Mouse (Mus musculus): ENCODE data around the gene Gcm1. TPM values are rescaled to one million over a fixed set of nuclear protein-coding genes. Genes with fewer than 3 reads are reported as not detected.

Gene Gcm1
- polyA plus RNA-seq, 1 experiment, result 3.1 TPM

DNA sequence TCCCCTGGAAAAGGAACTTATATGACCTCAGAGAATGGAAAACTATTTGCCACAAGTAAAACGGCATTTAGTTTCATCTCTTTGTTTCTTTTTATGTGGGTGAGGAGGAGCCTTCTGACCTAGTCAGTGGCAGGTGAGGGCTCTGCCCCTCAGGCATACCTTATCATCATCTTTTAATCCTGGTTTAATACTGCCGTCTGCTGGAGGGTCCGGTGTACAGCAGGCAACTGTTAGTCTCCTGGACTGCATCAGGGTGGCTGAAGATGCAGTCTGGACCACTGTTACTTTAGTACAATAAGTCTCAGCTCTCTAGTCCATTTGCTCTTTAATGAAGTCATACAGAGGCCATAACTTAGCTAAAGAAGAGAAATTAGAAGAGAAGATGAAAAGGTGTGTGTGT, 26.9 kb upstream of the Gcm1 start:
- peaks cover 16% of the 10 kb centered on the region for H3K4me1 ChIP-seq (ENCODE audit: control insufficient read depth, insufficient read depth, low read length)
- 12% methylated on average over 3 of the region's 3 CpGs for WGBS
- H3K4me3 ChIP-seq (ENCODE audit: insufficient read depth, low read depth, low read length), result no peak overlapping the region
- H3K27me3 ChIP-seq (replicated peaks; ENCODE audit: control insufficient read depth, insufficient read depth, low read length), result no peaks in the 10 kb centered on the region
- DNase-seq, result peak; percentile 70
- no peak overlapping the region for H3K27ac ChIP-seq (ENCODE audit: insufficient read depth, low read depth, low read length)
- peak; percentile 95 for TF ChIP-seq CTCF (conservative IDR thresholded peaks at IDR 0.05; ENCODE audit: insufficient read depth, insufficient read length, low read depth, low read length)
- TF ChIP-seq POLR2A (IDR thresholded peaks at IDR 0.05; ENCODE audit: low read depth, low read length), result no peak
- H3K36me3 ChIP-seq (ENCODE audit: control insufficient read depth, insufficient read depth, low read length), result no peaks in the 10 kb centered on the region

DNA sequence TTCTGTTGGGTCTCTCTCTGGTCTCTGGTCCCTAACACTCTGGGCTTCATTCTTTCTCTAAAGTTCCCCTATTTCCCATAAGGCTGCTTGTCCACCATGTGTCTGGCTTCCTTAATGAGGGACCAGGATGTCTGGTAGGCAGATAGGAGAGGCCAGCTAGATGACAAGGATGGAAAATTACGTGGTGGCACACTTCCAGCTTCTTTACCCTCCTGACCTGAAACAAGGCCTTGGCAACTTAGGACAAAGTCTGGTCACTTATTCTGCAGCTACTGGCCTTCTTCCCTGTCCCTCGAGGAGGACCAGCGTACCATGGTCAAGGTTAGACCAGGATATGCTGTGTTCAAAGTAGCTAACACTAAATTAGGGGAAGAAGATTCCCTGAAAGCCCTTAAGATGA, 24.6 kb upstream of the Gcm1 start:
- no peak for TF ChIP-seq POLR2A (IDR thresholded peaks at IDR 0.05; ENCODE audit: low read depth, low read length)
- TF ChIP-seq CTCF (conservative IDR thresholded peaks at IDR 0.05; ENCODE audit: insufficient read depth, insufficient read length, low read depth, low read length), result no peak
- 31% methylated on average over 3 of the region's 3 CpGs for WGBS
- DNase-seq, result peak; percentile 84
- 0 out of 2 replicates have a peak, but pooled peaks cover 4% of the 10 kb centered on the region for H3K4me1 ChIP-seq (ENCODE audit: control insufficient read depth, insufficient read depth, low read length)
- no peak overlapping the region for H3K4me3 ChIP-seq (ENCODE audit: insufficient read depth, low read depth, low read length)
- no peaks in the 10 kb centered on the region for H3K27me3 ChIP-seq (replicated peaks; ENCODE audit: control insufficient read depth, insufficient read depth, low read length)
- no peaks in the 10 kb centered on the region for H3K36me3 ChIP-seq (ENCODE audit: control insufficient read depth, insufficient read depth, low read length)
- no peak overlapping the region for H3K27ac ChIP-seq (ENCODE audit: insufficient read depth, low read depth, low read length)

DNA sequence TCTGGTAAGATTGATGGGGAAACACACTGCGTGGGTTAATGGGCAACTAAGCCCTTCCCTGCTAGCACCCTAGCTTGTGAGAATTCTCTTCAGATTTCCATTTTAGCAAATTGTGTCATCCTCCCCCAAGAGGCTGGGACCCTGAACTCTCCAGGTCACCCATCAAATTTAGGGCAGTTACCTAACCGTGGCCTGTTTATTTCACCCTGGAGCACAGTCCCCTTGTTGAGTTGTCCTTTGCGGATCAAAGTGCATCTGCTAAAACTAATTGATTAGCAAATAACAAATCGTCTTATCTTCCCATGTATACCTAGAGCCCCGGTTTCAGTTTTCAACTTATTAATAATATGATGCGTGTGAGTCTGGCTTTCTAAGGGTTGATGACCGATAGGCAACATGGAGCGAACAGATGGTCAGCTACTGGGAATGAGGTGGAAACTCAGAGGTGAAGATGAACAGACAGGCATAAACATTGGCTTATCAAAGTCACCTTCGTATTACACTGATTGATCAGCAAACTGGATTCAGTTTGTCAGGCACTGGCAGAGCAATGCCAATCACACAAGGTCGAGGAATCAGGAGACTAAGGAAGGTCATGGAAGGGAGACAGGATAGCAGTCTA, 20.8 kb upstream of the Gcm1 start:
- Histone ChIP-seq H3K27ac (ENCODE audit: insufficient read depth, low read depth, low read length) (no peak overlapping the region), H3K4me3 (ENCODE audit: insufficient read depth, low read depth, low read length) (no peak overlapping the region), H3K36me3 (ENCODE audit: control insufficient read depth, insufficient read depth, low read length) (no peaks in the 10 kb centered on the region), H3K27me3 (replicated peaks; ENCODE audit: control insufficient read depth, insufficient read depth, low read length) (no peaks in the 10 kb centered on the region), H3K4me1 (ENCODE audit: control insufficient read depth, insufficient read depth, low read length) (no peaks in the 10 kb centered on the region)
- DNase-seq, result no peak
- TF ChIP-seq CTCF (conservative IDR thresholded peaks at IDR 0.05; ENCODE audit: insufficient read depth, insufficient read length, low read depth, low read length) (no peak), POLR2A (IDR thresholded peaks at IDR 0.05; ENCODE audit: low read depth, low read length) (no peak)
- WGBS, result 90% methylated on average over 10 of the region's 10 CpGs

DNA sequence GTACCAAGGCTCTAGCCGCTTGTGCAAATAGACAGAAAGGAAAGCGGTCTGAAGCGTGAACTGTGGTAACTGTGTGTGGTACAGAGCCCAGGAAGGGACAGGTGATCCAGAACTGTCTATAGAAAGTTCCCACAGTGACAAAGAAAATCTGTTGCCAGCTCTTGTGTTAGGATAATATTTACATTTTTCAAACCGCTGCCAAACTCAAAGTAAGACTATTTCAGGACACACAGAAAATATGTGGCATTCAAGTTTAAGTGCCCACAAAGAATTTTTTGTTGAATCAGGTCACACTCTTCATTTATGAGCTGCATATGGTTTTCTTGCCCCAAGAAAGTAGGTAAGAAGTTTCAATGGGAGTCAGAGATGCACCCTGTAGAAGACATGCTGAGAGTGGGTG, 18.8 kb upstream of the Gcm1 start:
- TF ChIP-seq CTCF (conservative IDR thresholded peaks at IDR 0.05; ENCODE audit: insufficient read depth, insufficient read length, low read depth, low read length) (no peak), POLR2A (IDR thresholded peaks at IDR 0.05; ENCODE audit: low read depth, low read length) (no peak)
- 91% methylated on average over 4 of the region's 4 CpGs for WGBS

GRCm38 (mm10) chr9:78035296-78035695, 16.4 kb upstream of the Gcm1 start:
- 66% methylated on average over 5 of the region's 5 CpGs for WGBS
- no peaks in the 10 kb centered on the region for H3K36me3 ChIP-seq (ENCODE audit: control insufficient read depth, insufficient read depth, low read length)
- H3K27ac ChIP-seq (ENCODE audit: insufficient read depth, low read depth, low read length), result no peak overlapping the region
- no peaks in the 10 kb centered on the region for H3K27me3 ChIP-seq (replicated peaks; ENCODE audit: control insufficient read depth, insufficient read depth, low read length)
- TF ChIP-seq POLR2A (IDR thresholded peaks at IDR 0.05; ENCODE audit: low read depth, low read length), result no peak
- TF ChIP-seq CTCF (conservative IDR thresholded peaks at IDR 0.05; ENCODE audit: insufficient read depth, insufficient read length, low read depth, low read length), result 0 out of 2 replicates have a peak, but pooled peaks have one; percentile 18
- H3K4me1 ChIP-seq (ENCODE audit: control insufficient read depth, insufficient read depth, low read length), result no peaks in the 10 kb centered on the region
- DNase-seq, result peak; percentile 22
- H3K4me3 ChIP-seq (ENCODE audit: insufficient read depth, low read depth, low read length), result no peak overlapping the region

More for the DNA sequence above, 18.8 kb upstream of the Gcm1 start:
- Histone ChIP-seq H3K27me3 (replicated peaks; ENCODE audit: control insufficient read depth, insufficient read depth, low read length) (no peaks in the 10 kb centered on the region), H3K4me3 (ENCODE audit: insufficient read depth, low read depth, low read length) (no peak overlapping the region), H3K27ac (ENCODE audit: insufficient read depth, low read depth, low read length) (no peak overlapping the region), H3K4me1 (ENCODE audit: control insufficient read depth, insufficient read depth, low read length) (no peaks in the 10 kb centered on the region), H3K36me3 (ENCODE audit: control insufficient read depth, insufficient read depth, low read length) (no peaks in the 10 kb centered on the region)
- no peak for DNase-seq

- no peaks in the 10 kb centered on the region for H3K27me3 ChIP-seq (replicated peaks; ENCODE audit: control insufficient read depth, insufficient read depth, low read length)
- no peak overlapping the region for H3K4me3 ChIP-seq (ENCODE audit: insufficient read depth, low read depth, low read length)
- WGBS, result 85% methylated on average over 8 of the region's 8 CpGs
- no peaks in the 10 kb centered on the region for H3K4me1 ChIP-seq (ENCODE audit: control insufficient read depth, insufficient read depth, low read length)
- no peaks in the 10 kb centered on the region for H3K36me3 ChIP-seq (ENCODE audit: control insufficient read depth, insufficient read depth, low read length)
- DNase-seq, result no peak
- H3K27ac ChIP-seq (ENCODE audit: insufficient read depth, low read depth, low read length), result no peak overlapping the region
- TF ChIP-seq POLR2A (IDR thresholded peaks at IDR 0.05; ENCODE audit: low read depth, low read length) (no peak), CTCF (conservative IDR thresholded peaks at IDR 0.05; ENCODE audit: insufficient read depth, insufficient read length, low read depth, low read length) (no peak)
Observed at GRCm38 (mm10) chr9:78035831-78036230, 15.9 kb upstream of the Gcm1 start.

- Histone ChIP-seq H3K27ac (ENCODE audit: insufficient read depth, low read depth, low read length) (no peak overlapping the region), H3K36me3 (ENCODE audit: control insufficient read depth, insufficient read depth, low read length) (no peaks in the 10 kb centered on the region), H3K4me3 (ENCODE audit: insufficient read depth, low read depth, low read length) (no peak overlapping the region), H3K27me3 (replicated peaks; ENCODE audit: control insufficient read depth, insufficient read depth, low read length) (no peaks in the 10 kb centered on the region), H3K4me1 (ENCODE audit: control insufficient read depth, insufficient read depth, low read length) (no peaks in the 10 kb centered on the region)
- TF ChIP-seq POLR2A (IDR thresholded peaks at IDR 0.05; ENCODE audit: low read depth, low read length), result no peak
- peak; percentile 100; the same call in 1 of the 2 replicates for TF ChIP-seq CTCF (conservative IDR thresholded peaks at IDR 0.05; ENCODE audit: insufficient read depth, insufficient read length, low read depth, low read length)
- DNase-seq, result peak; percentile 79
- WGBS, result 32% methylated on average over 18 of the region's 18 CpGs
Observed at GRCm38 (mm10) chr9:78038755-78039489, 12.8 kb upstream of the Gcm1 start.
